Mouse (Mus musculus) cerebellum, adult 18-20 months (tissue): ENCODE data around the gene Rplp2.

Experiments used
- DNase-seq, 2 experiments: peaks; one replicate each; pipeline ENCODE4 v3.0.0; 2021

Rplp2 gene

GRCm38 (mm10) chr7:141451928-141452327 lies 4.8 kb downstream of the Rplp2 start:
- DNase-seq = no peak

GRCm38 (mm10) chr7:141453636-141454035 lies 6.5 kb downstream of the Rplp2 start:
- peak in 1 of 2 experiments; percentile 3 for DNase-seq

GRCm38 (mm10) chr7:141454967-141455551 lies 7.9 kb downstream of the Rplp2 start, which contains the start of gene Pnpla2:
Pnpla2 (plus strand) TSS chr7:141455198.
- DNase-seq = peak; percentile 92 to 94

- DNase-seq = peak; percentile 74 to 80
Observed at GRCm38 (mm10) chr7:141455610-141456314, 8.6 kb downstream of the Rplp2 start.

- DNase-seq = peak; percentile 28 to 37
Observed at GRCm38 (mm10) chr7:141456739-141457138, 9.6 kb downstream of the Rplp2 start.

GRCm38 (mm10) chr7:141457236-141457635 lies 10.1 kb downstream of the Rplp2 start:
- peak; percentile 25 to 38 for DNase-seq

GRCm38 (mm10) chr7:141457986-141458660 lies 11.0 kb downstream of the Rplp2 start:
- DNase-seq = peak; percentile 59 to 74

- no peak for DNase-seq
Observed at GRCm38 (mm10) chr7:141458661-141459060, 11.5 kb downstream of the Rplp2 start.

GRCm38 (mm10) chr7:141459301-141459711 lies 12.1 kb downstream of the Rplp2 start:
- DNase-seq = peak; percentile 76 to 81

GRCm38 (mm10) chr7:141460001-141460390 lies 12.8 kb downstream of the Rplp2 start:
- peak in 1 of 2 experiments; percentile 41 for DNase-seq

GRCm38 (mm10) chr7:141460391-141461113 lies 13.4 kb downstream of the Rplp2 start, which contains the start of gene Cracr2b:
Cracr2b (plus strand) TSS chr7:141461094.
- peak; percentile 38 to 48 for DNase-seq

- peak; percentile 34 to 44 for DNase-seq
Observed at GRCm38 (mm10) chr7:141461521-141462332, 14.6 kb downstream of the Rplp2 start.

- peak; percentile 33 to 38 for DNase-seq
Observed at GRCm38 (mm10) chr7:141462333-141462821, 15.2 kb downstream of the Rplp2 start.

- DNase-seq = peak; percentile 9 to 13
Observed at GRCm38 (mm10) chr7:141463824-141464602, 16.8 kb downstream of the Rplp2 start.

- DNase-seq = peak; percentile 23 to 32
Observed at GRCm38 (mm10) chr7:141464603-141465201, 17.5 kb downstream of the Rplp2 start.

GRCm38 (mm10) chr7:141465388-141466044 lies 18.3 kb downstream of the Rplp2 start:
- DNase-seq = peak; percentile 13 to 22

GRCm38 (mm10) chr7:141466045-141466394 lies 18.9 kb downstream of the Rplp2 start:
- DNase-seq = peak in 1 of 2 experiments; percentile 25

GRCm38 (mm10) chr7:141466607-141467148 lies 19.5 kb downstream of the Rplp2 start:
- peak; percentile 35 to 36 for DNase-seq

GRCm38 (mm10) chr7:141467230-141468030 lies 20.3 kb downstream of the Rplp2 start, which contains the start of gene Cd151:
Cd151 (plus strand) TSS chr7:141467392.
- DNase-seq = peak; percentile 74 to 82
